Mouse (Mus musculus) stomach, postnatal 0 days (tissue): ENCODE data around the gene Cldn11. TPM values are rescaled to one million over a fixed set of nuclear protein-coding genes. Genes with fewer than 3 reads are reported as not detected.

Source experiments
- ATAC-seq: fragments of 200-750 bp; cut with Nextera tagmentation; 2 replicates; pipeline ENCODE4 v1.8.0; 2017; ENCODE audit not compliant: low FRiP score, low TSS enrichment
- DNase-seq: peaks from one replicate; pipeline ENCODE4 v3.0.0-alpha.2; 2016; ENCODE audit warnings: low spot score
- H3K27ac ChIP-seq: fragments of 300-500 bp; sonication (generic); replicated peaks from 2 replicates; pipeline ENCODE4 v1.5.1; 2014; ENCODE audit warnings: mild to moderate bottlenecking, control low read depth
- H3K27me3 ChIP-seq: fragments of 300-500 bp; sonication (generic); 2 replicates; pipeline ENCODE4 v1.6.1; 2014; ENCODE audit warnings: low read length; ENCODE audit not compliant: control insufficient read depth, insufficient read depth
- H3K36me3 ChIP-seq: fragments of 300-500 bp; sonication (generic); 2 replicates; pipeline ENCODE4 v1.6.1; 2014; ENCODE audit warnings: low read length, mixed read lengths; ENCODE audit not compliant: control insufficient read depth, insufficient read depth
- H3K4me1 ChIP-seq: fragments of 300-500 bp; sonication (generic); replicated peaks from 2 replicates; pipeline ENCODE4 v1.6.1; 2014; ENCODE audit warnings: antibody characterized with exemption; ENCODE audit not compliant: control insufficient read depth, insufficient read depth
- H3K4me2 ChIP-seq: fragments of 300-500 bp; sonication (generic); replicated peaks from 2 replicates; pipeline ENCODE4 v1.6.1; 2014; ENCODE audit warnings: low read depth, mild to moderate bottlenecking, control low read depth, moderate library complexity
- H3K4me3 ChIP-seq: fragments of 300-500 bp; sonication (generic); 2 replicates; pipeline ENCODE4 v1.5.1; 2014; ENCODE audit warnings: low read depth, low read length, control low read depth
- H3K9ac ChIP-seq: fragments of 300-500 bp; sonication (generic); 2 replicates; pipeline ENCODE4 v1.6.1; 2014; ENCODE audit warnings: mild to moderate bottlenecking, low read length, control low read depth, mixed read lengths
- H3K9me3 ChIP-seq: fragments of 300-500 bp; sonication (generic); 2 replicates; pipeline ENCODE4 v1.6.1; 2016; ENCODE audit warnings: low read length; ENCODE audit not compliant: control insufficient read depth
- CTCF ChIP-seq: IDR thresholded peaks from 2 replicates; pipeline ENCODE4 v1.5.1; 2016; ENCODE audit warnings: antibody characterized with exemption, low read depth, mild to moderate bottlenecking, moderate library complexity
- EP300 ChIP-seq: optimal IDR thresholded peaks from 2 replicates; pipeline ENCODE3; 2016; ENCODE audit warnings: antibody characterized with exemption
- whole genome bisulfite sequencing: fragments of 180-500 bp; shearing (Covaris S2); extraction: QIAGEN DNeasy Blood & Tissue Kit; methylation state at CpG from one replicate; pipeline ENCODE4 v1.1.7; 2014; 5-methylcytosine and 5-hydroxymethylcytosine counted together
- polyA plus RNA-seq: library from polyadenylated mRNA; unstranded; fragments of >200 nt; fragmentation: Nextera tagmentation; extraction: Ambion mirVana; gene quantifications from 2 replicates; pipeline ENCODE4 v1.2.1, GENCODE M21; 2015

The Cldn11 gene
- polyA plus RNA-seq, 1 experiment from 2014 or later = 0.50 TPM

GRCm38 (mm10) chr3:31212205-31213038 lies 62.7 kb downstream of the Cldn11 start:
- Histone ChIP-seq H3K27ac (no peak overlapping the region), H3K36me3 (no peaks in the 10 kb centered on the region), H3K4me1 (no peaks in the 10 kb centered on the region), H3K9ac (no peak overlapping the region), H3K4me2 (no peak overlapping the region), H3K9me3 (no peaks in the 10 kb centered on the region), H3K27me3 (no peaks in the 10 kb centered on the region), H3K4me3 (no peak overlapping the region)
- DNase-seq = no peak
- no peak for ATAC-seq
- WGBS = 44% methylated on average over 9 of the region's 9 CpGs
- no peak for TF ChIP-seq CTCF
- no peak for TF ChIP-seq EP300

GRCm38 (mm10) chr3:31213802-31214201 lies 64.1 kb downstream of the Cldn11 start:
- no peak for ATAC-seq

More at GRCm38 (mm10) chr3:31213802-31214201, 64.1 kb downstream of the Cldn11 start:
- Histone ChIP-seq H3K36me3 (no peaks in the 10 kb centered on the region), H3K27ac (no peak overlapping the region), H3K4me3 (no peak overlapping the region), H3K4me1 (no peaks in the 10 kb centered on the region), H3K27me3 (no peaks in the 10 kb centered on the region), H3K9ac (no peak overlapping the region), H3K4me2 (no peak overlapping the region), H3K9me3 (no peaks in the 10 kb centered on the region)
- WGBS = 33% methylated on average over 3 of the region's 3 CpGs
- TF ChIP-seq CTCF = no peak
- TF ChIP-seq EP300 = no peak
- DNase-seq = no peak

Other genes starting within 250 kb of the Cldn11 start
- 3.0 and 3.3 TPM in 2 replicates for gene Phc3, start 180.5 kb upstream of the Cldn11 start, polyA plus RNA-seq
- gene Prkci, start 154.2 kb upstream of the Cldn11 start, polyA plus RNA-seq = 21.2 and 22.1 TPM in 2 replicates
- 16.4 and 20.8 TPM in 2 replicates for gene Skil, start 54.9 kb upstream of the Cldn11 start, polyA plus RNA-seq
- gene Slc7a14, start 160.5 kb downstream of the Cldn11 start, polyA plus RNA-seq = 0.42 and 0.55 TPM in 2 replicates